Mouse (Mus musculus): ENCODE results near the gene Rflnb.

GRCm38 (mm10) chr11:76001237-76001878, 26.2 kb downstream of the Rflnb start:
- TF ChIP-seq CTCF (IDR thresholded peaks at IDR 0.05; ENCODE audit: extremely low read depth, insufficient read length, insufficient replicate concordance, low read depth, low read length) (no peak), POLR2A (IDR thresholded peaks at IDR 0.05; ENCODE audit: low read depth, low read length) (no peak)

All from small intestine, adult 2 months (tissue).